Mouse (Mus musculus) cerebellum, postnatal 14 days (tissue): ENCODE measurements at regions not wholly inside any gene's neighbourhood (a gene's known extent, or its start where the extent isn't known, plus 50 kb on each side); places are given as distances from the start of the nearest gene placed in this dataset.
A peak's percentile ranks its signal among the peaks of the same experiment; 100 is the strongest.

ENCODE experiments used
- DNase-seq, 2 experiments: peaks; one replicate each; pipeline ENCODE4 v3.0.0; 2021; ENCODE audit warnings: mixed read lengths in 2 of 2

- peak; percentile 35 to 44 for DNase-seq
Observed at GRCm38 (mm10) chr14:90121071-90121470, 1649.9 kb upstream of the Pcdh20 start.
